Mouse (Mus musculus) urinary bladder, postnatal 4 days (tissue): ENCODE measurements around the gene Arhgap23.

Experiments
- DNase-seq, 2 experiments: peaks; one replicate each; pipeline ENCODE4 v3.0.0; 2021 to 2022; ENCODE audit warnings: low spot score in 2 of 2

Arhgap23 gene

DNA sequence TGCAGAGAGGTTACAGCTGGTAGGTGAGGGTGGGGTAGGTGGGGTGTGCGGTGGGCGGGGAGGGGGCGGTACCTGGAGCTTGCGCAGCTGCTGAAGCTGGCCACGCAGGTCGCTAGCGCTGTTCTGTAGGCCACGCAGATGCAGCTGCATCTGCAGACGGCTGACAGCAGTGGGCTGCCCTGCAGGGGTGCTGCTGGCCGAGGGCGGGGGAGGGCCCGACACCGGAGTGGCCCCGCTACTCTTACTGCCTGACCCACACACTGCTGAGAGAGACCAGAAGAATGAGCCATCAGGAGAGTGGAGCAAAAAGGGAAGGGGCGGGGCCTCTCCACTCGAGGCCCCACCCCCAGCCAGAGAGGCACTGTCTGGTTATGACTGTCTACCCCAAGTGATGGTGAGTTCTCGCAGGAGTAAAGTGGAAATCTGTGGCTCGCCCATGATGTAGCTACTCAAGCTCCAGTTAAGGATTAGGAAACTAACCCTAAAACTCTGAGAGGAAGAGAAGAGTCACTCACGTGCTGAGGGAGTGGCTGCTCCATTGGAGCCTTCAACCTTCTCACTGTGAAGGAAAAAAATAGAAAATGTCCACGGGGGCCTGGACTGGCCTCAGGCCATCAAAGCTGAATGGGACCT, 117.7 kb downstream of the Arhgap23 start:
- DNase-seq, result no peak

DNA sequence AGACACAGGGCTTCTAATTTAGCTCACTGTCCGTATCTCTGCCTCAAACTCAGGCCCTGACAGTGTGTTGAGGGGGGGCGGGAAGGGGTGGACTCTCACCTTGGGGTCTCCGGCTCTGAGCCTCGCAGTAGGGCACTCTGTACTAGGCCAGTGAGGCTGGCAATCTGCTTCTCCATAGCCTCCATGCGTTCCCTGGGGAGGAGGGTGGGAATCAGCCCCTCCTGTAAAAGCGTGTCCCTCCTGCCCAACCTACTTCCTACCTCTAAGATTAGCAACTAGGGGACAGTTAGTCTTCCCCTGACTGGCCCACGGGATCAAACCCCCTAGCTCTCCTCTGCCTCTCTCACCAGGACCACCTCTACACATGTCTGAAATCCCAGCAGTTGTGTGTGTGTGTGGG, 118.3 kb downstream of the Arhgap23 start:
- no peak for DNase-seq

DNA sequence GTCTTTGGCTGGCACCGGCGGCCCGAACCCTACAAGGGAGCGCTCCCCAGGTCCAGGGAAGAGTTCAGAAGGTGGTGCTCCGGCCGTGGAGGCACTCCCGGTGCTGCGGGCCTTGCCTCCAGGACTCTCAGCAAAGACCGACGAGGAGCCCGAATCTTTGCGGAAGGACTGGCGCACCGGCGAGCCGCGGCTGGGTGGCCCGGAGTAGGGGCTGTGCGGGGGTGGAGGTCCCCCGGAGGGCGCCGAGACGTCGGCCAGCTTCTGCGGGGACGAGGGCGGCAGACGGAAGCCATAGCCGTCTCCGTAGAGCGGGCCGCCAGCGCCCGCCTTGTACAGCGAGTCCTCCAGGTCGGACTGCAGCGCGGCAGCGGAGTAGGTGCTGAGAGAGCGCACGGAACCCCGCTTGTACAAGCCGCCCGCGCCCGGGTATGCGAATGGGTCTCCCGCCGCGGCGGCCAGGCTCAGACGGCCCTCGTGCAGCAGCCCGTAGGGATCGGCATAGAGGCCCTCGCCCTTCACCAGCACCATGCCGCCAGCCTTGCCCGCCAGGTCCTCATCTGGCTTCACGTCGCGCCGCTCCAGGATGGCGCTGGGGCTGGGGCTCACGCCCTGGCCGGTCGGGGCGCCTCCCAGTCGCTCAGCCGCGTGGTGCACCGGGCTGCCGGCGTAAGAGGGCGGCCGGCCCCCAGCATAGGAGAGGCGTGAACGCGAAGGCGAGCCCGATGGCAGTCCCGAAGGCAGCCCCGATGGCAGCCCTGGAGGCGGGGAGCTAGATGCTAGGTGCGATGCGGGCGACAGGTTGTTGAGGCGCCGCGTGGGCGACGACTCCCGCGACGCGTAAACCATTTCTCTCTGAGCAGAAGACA, 119.3 kb downstream of the Arhgap23 start:
- no peak for DNase-seq

- DNase-seq, result no peak
These were observed 119.9 kb downstream of the Arhgap23 start for GRCm38 (mm10) chr11:97535308-97535630.

DNA sequence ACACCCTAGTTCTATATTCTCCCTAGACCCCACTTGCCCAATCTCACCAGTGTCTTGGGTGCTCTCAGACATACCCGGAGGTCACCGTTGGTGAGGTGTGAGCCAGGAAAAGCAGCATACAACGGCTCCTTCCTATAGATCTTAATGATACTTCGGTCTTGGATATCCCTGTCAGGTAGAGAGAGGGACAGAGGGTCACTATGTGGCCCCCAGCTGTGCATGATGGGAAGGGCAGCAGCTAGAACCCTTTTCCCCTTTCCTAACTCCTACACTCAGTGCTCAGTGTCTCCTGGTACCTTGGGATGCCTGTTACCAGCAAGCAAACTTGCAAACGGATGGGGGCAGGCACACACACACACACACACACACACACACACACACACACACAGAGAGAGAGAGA, 120.3 kb downstream of the Arhgap23 start:
- no peak for DNase-seq

GRCm38 (mm10) chr11:97536083-97536747, 120.9 kb downstream of the Arhgap23 start:
- no peak for DNase-seq

DNA sequence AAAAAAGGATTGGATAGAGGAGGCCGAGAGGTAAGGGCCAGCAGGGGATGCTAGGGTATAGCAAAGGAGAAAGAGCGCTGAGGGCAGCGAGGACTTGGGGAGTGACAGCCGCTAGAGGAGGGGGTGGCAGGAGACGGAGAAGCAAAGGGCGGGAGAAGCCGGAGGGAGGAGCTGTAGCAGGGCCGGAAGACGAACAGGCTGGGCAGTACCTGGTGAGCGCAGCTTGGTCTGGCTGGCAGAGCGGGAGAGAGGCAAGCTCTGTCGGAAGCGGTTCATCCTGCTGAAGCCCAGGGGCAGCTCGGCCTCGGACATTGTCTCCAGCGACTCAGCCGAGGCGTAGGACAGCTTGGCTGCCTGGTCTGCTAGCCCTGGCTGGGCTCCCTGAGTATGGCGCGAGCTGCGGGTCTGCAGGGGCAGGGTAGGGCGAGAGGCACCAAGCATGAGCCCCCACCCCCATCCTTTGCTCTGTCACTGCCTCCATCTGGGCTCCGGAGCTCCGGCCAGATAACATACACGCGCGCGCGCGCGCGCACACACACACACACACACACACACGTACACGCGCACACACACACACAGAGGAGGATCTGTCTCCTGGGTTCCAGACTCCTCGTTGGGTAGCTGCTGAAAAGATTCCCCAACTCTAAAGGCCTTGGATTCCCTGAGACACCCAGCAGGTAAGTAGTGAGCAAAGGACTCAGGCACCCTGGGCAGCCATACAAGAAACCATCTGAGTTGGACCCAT, 121.7 kb downstream of the Arhgap23 start:
- DNase-seq, result no peak

DNA sequence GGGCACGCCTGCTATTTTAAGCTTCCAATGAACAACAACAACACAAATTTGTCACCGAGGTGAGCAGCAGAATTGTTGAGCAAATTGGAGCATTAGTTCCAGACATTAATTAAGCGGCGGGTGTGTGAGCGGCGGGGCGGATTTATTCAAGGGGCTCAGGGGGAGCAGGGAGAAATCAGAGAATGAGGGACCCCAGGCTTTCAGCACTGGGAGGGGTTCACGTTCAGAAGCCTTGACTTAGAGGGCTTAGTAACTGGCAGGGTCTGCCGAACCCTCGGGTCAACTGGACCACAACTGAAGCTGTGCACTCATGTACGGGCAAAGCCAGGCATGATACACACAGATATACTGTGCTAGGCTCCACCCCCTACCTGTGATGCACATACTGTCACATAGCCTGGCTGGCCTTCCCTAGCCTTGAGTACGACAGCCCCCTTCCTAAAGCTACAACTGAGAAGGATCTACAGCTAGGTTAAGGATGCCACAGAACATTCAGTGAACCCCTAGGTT, 122.3 kb downstream of the Arhgap23 start:
- DNase-seq, result no peak

DNA sequence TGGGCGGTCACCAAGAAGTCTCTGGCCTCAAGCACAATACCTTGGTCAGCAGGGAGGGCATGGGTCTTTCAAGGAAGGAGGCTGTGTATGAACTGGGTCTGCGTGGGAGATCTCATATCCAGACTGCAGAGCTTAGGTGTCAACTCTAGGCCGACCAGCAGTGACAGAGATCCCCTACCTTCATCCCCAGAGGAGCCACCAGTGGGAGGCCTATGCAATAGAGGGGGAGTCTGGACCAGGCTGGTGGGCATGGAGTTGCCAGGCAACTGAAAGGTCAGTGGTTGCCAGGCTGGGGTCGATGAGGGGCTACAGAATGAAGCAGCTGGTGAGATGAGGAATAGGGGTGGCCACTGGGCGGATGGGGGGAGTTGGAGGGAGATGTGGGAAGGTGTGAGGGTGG, 124.3 kb downstream of the Arhgap23 start:
- DNase-seq, result no peak

- DNase-seq, result no peak
These were observed 124.8 kb downstream of the Arhgap23 start for GRCm38 (mm10) chr11:97540136-97540535.

DNA sequence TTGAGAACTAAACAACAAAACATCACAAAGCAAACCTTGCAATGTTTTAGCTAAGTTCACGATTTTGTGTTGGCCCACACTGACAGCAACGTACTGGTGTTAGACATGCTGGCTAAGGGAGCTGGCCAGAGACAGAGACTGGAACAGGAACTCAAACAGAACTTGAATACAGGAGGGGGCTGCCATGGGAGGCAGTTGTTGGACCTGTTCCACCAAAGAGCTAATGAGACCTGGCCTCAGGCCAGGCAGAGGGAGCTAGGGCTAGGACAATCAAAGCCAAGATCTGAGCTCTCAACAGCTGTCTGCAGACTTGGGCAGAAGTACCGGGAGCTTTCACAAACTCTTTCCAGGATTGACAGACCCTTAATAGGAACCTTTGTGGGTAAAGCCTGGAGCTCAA, 125.3 kb downstream of the Arhgap23 start:
- DNase-seq, result no peak

- DNase-seq, result no peak
These were observed 127.1 kb downstream of the Arhgap23 start for GRCm38 (mm10) chr11:97542171-97543150.

GRCm38 (mm10) chr11:97543181-97543733, 127.9 kb downstream of the Arhgap23 start:
- DNase-seq, result no peak

DNA sequence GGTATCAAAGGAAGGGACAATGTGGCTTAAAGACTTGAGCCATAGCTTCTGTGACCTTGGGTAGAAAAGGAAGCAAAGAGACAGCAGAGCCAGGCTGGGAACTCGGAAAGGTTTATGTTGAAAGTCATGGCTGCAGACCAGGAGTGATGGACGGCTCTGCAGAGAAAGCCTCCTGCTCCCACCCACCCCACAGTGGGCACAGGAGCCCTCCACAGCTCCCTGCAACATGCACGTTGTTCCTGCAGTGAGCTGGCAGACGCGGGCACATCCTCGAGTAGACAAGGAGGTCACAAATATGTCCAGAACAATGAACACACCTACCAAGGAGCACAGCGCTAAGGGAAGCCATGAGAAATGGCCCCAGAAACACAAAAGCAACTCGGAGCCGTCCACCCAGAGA, 128.6 kb downstream of the Arhgap23 start:
- DNase-seq, result no peak

DNA sequence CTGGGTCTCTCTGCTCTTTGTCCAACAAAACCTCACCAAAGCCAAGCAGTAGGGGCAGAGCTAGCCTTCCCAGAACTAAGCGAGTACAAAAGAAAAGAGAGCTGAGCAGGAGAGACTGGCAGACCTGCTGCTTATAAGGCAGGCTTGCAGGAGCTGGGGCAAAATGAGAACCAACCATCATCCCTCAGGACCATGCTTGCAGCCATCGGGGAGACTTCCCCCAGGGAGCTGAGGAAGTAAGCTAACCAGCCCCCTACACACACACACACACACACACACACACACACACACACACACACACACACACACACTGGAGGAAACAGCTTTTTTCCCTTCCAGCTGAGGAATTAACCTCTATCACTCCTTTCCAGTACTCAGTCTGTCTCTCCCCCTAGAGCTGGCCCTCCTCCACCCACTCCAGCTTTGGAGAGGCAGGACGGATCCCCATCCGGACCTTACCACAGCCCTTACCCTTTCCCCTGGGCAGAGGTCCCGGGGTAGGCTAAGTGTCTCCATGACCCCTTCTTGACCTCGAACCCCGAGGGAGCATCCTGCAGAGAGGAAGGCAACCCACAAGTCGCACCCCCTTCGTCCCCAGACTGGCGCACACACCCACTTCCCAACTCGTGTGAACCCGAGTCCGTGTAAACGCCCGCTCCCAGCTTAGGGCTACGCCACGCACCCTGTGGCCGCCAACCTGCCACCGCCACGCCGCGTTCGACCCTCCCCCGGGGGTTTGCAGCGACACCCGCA, 130.7 kb downstream of the Arhgap23 start:
- no peak for DNase-seq

DNA sequence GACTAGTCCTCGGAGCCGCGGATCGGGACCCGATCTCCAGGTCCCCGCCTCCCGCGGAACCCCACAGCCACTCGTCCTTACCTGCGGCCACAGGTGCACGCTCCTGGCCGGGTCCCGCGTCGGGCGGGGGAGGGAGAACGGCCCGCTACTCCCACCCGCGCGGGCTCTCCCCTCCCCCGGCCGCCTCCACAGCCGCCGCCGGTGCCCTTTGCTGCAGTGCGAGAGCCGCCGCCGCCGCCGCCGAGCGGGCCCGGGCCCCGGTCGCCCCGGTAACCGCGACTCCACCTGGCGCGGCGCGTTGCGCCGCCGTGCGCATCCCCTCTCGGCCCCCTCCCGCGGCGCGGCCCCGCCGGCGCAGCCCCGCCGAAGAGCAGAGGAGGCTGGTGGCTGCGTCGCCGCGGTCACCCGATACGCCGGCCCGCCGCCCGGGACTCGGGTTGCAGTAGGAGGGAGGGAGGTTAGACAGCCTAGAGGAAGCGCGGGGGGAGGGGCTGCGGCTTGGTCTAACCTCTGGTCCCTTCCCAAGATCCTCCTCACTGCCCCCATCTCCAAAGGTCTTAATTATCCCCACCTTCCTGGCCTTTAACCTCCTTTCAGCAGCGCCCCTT, 131.6 kb downstream of the Arhgap23 start:
- no peak for DNase-seq

DNA sequence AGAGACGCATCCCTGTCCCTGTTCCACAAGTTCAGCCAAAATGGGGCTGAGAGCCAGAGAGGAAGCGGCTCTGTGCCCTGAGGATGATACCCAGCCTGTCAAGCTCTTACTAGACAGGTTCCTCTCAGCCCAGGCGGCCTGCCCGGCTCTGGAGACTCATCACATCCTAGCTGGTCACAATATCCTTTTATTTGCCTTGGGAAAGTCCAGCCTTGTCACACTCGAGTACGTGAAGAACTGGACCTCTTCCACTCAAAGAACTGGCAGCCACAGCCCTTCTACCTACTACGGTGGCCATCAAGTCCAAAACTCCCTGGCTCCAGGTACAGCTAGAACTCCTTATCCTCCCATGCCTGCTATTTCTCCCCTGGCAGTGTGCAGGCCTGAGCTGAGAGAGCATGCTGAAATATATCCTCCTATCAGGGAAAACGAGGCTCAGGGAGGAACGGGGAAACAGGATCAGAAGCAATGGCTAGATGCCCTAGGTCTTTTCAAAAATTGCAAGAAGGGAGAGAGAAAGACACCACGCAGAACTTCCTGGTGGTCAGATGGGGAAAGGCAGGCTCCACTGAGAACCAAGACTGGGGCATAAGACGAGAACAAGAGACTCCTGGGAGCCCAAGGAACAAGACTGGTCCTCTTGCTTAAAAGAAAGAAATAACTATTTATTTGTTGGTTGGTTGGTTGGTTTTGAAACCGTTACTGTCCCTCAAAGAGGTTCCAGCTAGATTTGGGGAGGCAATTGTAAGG, 132.8 kb downstream of the Arhgap23 start:
- DNase-seq, result no peak

GRCm38 (mm10) chr11:97548757-97549156, 133.4 kb downstream of the Arhgap23 start:
- DNase-seq, result no peak
